Mouse (Mus musculus): ENCODE measurements at regions not wholly inside any gene's neighbourhood (a gene's known extent, or its start where the extent isn't known, plus 50 kb on each side); places are given as distances from the start of the nearest gene placed in this dataset.

- Histone ChIP-seq H3K9me3 (ENCODE audit: control insufficient read depth, low read length) (no peaks in the 10 kb centered on the region), H3K27me3 (ENCODE audit: control insufficient read depth, insufficient read depth, low read length) (no peaks in the 10 kb centered on the region), H3K4me1 (replicated peaks; ENCODE audit: control insufficient read depth, insufficient read depth, low read length) (no peaks in the 10 kb centered on the region), H3K4me3 (replicated peaks; ENCODE audit: low read length) (no peak overlapping the region), H3K36me3 (replicated peaks; ENCODE audit: control insufficient read depth, insufficient read depth) (no peaks in the 10 kb centered on the region), H3K4me2 (replicated peaks) (no peak overlapping the region), H3K9ac (no peak overlapping the region), H3K27ac (no peak overlapping the region)
- no peak for DNase-seq (ENCODE audit: low spot score)
- ATAC-seq (ENCODE audit: low FRiP score): no peak
- WGBS: 96% methylated on average over 2 of the region's 2 CpGs
Observed at GRCm38 (mm10) chr9:14090454-14090853, 184.4 kb upstream of the Sesn3 start.

- no peak for DNase-seq (ENCODE audit: low spot score)
- Histone ChIP-seq H3K36me3 (replicated peaks; ENCODE audit: control insufficient read depth, insufficient read depth) (no peaks in the 10 kb centered on the region), H3K4me1 (replicated peaks; ENCODE audit: control insufficient read depth, insufficient read depth, low read length) (no peaks in the 10 kb centered on the region), H3K27me3 (ENCODE audit: control insufficient read depth, insufficient read depth, low read length) (no peaks in the 10 kb centered on the region), H3K9me3 (ENCODE audit: control insufficient read depth, low read length) (no peaks in the 10 kb centered on the region), H3K4me3 (replicated peaks; ENCODE audit: low read length) (no peak overlapping the region), H3K27ac (no peak overlapping the region), H3K9ac (no peak overlapping the region), H3K4me2 (replicated peaks) (no peak overlapping the region)
- no peak for ATAC-seq (ENCODE audit: low FRiP score)
- 79% methylated on average over 8 of the region's 8 CpGs for whole genome bisulfite sequencing
Observed at GRCm38 (mm10) chr9:14091099-14091930, 183.6 kb upstream of the Sesn3 start.

GRCm38 (mm10) chr9:14092996-14093442 lies 181.8 kb upstream of the Sesn3 start:
- DNase-seq (ENCODE audit: low spot score) (no peak), ATAC-seq (ENCODE audit: low FRiP score) (no peak)
- 90% methylated on average over 2 of the region's 2 CpGs for WGBS
- no peak overlapping the region for H3K27ac ChIP-seq
- H3K4me1 ChIP-seq (replicated peaks; ENCODE audit: control insufficient read depth, insufficient read depth, low read length): no peaks in the 10 kb centered on the region
- no peak overlapping the region for H3K4me3 ChIP-seq (replicated peaks; ENCODE audit: low read length)
- no peaks in the 10 kb centered on the region for H3K27me3 ChIP-seq (ENCODE audit: control insufficient read depth, insufficient read depth, low read length)
- no peak overlapping the region for H3K9ac ChIP-seq
- H3K4me2 ChIP-seq (replicated peaks): no peak overlapping the region
- H3K9me3 ChIP-seq (ENCODE audit: control insufficient read depth, low read length): no peaks in the 10 kb centered on the region
- no peaks in the 10 kb centered on the region for H3K36me3 ChIP-seq (replicated peaks; ENCODE audit: control insufficient read depth, insufficient read depth)

GRCm38 (mm10) chr9:14103538-14103937 lies 171.3 kb upstream of the Sesn3 start:
- no peaks in the 10 kb centered on the region for H3K9me3 ChIP-seq (ENCODE audit: control insufficient read depth, low read length)
- no peaks in the 10 kb centered on the region for H3K36me3 ChIP-seq (replicated peaks; ENCODE audit: control insufficient read depth, insufficient read depth)
- H3K9ac ChIP-seq: no peak overlapping the region
- no peaks in the 10 kb centered on the region for H3K27me3 ChIP-seq (ENCODE audit: control insufficient read depth, insufficient read depth, low read length)
- 76% methylated on average over 1 of the region's 1 CpGs for WGBS
- H3K4me3 ChIP-seq (replicated peaks; ENCODE audit: low read length): no peak overlapping the region
- ATAC-seq (ENCODE audit: low FRiP score) (no peak), DNase-seq (ENCODE audit: low spot score) (no peak)
- no peak overlapping the region for H3K4me2 ChIP-seq (replicated peaks)
- no peak overlapping the region for H3K27ac ChIP-seq
- H3K4me1 ChIP-seq (replicated peaks; ENCODE audit: control insufficient read depth, insufficient read depth, low read length): no peaks in the 10 kb centered on the region

GRCm38 (mm10) chr9:14104921-14105320 lies 169.9 kb upstream of the Sesn3 start:
- no peak overlapping the region for H3K4me2 ChIP-seq (replicated peaks)
- H3K27me3 ChIP-seq (ENCODE audit: control insufficient read depth, insufficient read depth, low read length): no peaks in the 10 kb centered on the region
- DNase-seq (ENCODE audit: low spot score): no peak
- no peak overlapping the region for H3K27ac ChIP-seq
- H3K36me3 ChIP-seq (replicated peaks; ENCODE audit: control insufficient read depth, insufficient read depth): no peaks in the 10 kb centered on the region
- H3K9ac ChIP-seq: no peak overlapping the region
- H3K9me3 ChIP-seq (ENCODE audit: control insufficient read depth, low read length): no peaks in the 10 kb centered on the region
- no peaks in the 10 kb centered on the region for H3K4me1 ChIP-seq (replicated peaks; ENCODE audit: control insufficient read depth, insufficient read depth, low read length)
- H3K4me3 ChIP-seq (replicated peaks; ENCODE audit: low read length): no peak overlapping the region
- 77% methylated on average over 2 of the region's 2 CpGs for WGBS
- no peak for ATAC-seq (ENCODE audit: low FRiP score)

GRCm38 (mm10) chr9:14106371-14106770 lies 168.5 kb upstream of the Sesn3 start:
- Histone ChIP-seq H3K36me3 (replicated peaks; ENCODE audit: control insufficient read depth, insufficient read depth) (no peaks in the 10 kb centered on the region), H3K4me3 (replicated peaks; ENCODE audit: low read length) (no peak overlapping the region), H3K9ac (no peak overlapping the region), H3K27ac (no peak overlapping the region), H3K4me1 (replicated peaks; ENCODE audit: control insufficient read depth, insufficient read depth, low read length) (no peaks in the 10 kb centered on the region), H3K9me3 (ENCODE audit: control insufficient read depth, low read length) (no peaks in the 10 kb centered on the region), H3K27me3 (ENCODE audit: control insufficient read depth, insufficient read depth, low read length) (no peaks in the 10 kb centered on the region), H3K4me2 (replicated peaks) (no peak overlapping the region)
- DNase-seq (ENCODE audit: low spot score) (no peak), ATAC-seq (ENCODE audit: low FRiP score) (no peak)
- 100% methylated on average over 1 of the region's 1 CpGs for WGBS

- no peak overlapping the region for H3K4me3 ChIP-seq (replicated peaks; ENCODE audit: low read length)
- no peaks in the 10 kb centered on the region for H3K9me3 ChIP-seq (ENCODE audit: control insufficient read depth, low read length)
- no peak overlapping the region for H3K9ac ChIP-seq
- DNase-seq (ENCODE audit: low spot score) (no peak), ATAC-seq (ENCODE audit: low FRiP score) (no peak)
- no peaks in the 10 kb centered on the region for H3K36me3 ChIP-seq (replicated peaks; ENCODE audit: control insufficient read depth, insufficient read depth)
- 93% methylated on average over 4 of the region's 4 CpGs for WGBS
- H3K4me1 ChIP-seq (replicated peaks; ENCODE audit: control insufficient read depth, insufficient read depth, low read length): no peaks in the 10 kb centered on the region
- no peaks in the 10 kb centered on the region for H3K27me3 ChIP-seq (ENCODE audit: control insufficient read depth, insufficient read depth, low read length)
- no peak overlapping the region for H3K4me2 ChIP-seq (replicated peaks)
- H3K27ac ChIP-seq: no peak overlapping the region
Observed at GRCm38 (mm10) chr9:14108798-14109197, 166.1 kb upstream of the Sesn3 start.

- 86% methylated on average over 4 of the region's 4 CpGs for WGBS
- ATAC-seq (ENCODE audit: low FRiP score): no peak
- no peak overlapping the region for H3K27ac ChIP-seq
Observed at GRCm38 (mm10) chr9:14109492-14109891, 165.4 kb upstream of the Sesn3 start.

GRCm38 (mm10) chr9:14111713-14112112 lies 163.2 kb upstream of the Sesn3 start:
- ATAC-seq (ENCODE audit: low FRiP score): no peak
- 13% methylated on average over 2 of the region's 2 CpGs for WGBS

More at GRCm38 (mm10) chr9:14109492-14109891, 165.4 kb upstream of the Sesn3 start:
- H3K9ac ChIP-seq: no peak overlapping the region
- H3K9me3 ChIP-seq (ENCODE audit: control insufficient read depth, low read length): no peaks in the 10 kb centered on the region
- H3K27me3 ChIP-seq (ENCODE audit: control insufficient read depth, insufficient read depth, low read length): no peaks in the 10 kb centered on the region
- H3K36me3 ChIP-seq (replicated peaks; ENCODE audit: control insufficient read depth, insufficient read depth): no peaks in the 10 kb centered on the region
- H3K4me2 ChIP-seq (replicated peaks): no peak overlapping the region
- DNase-seq (ENCODE audit: low spot score): no peak
- no peaks in the 10 kb centered on the region for H3K4me1 ChIP-seq (replicated peaks; ENCODE audit: control insufficient read depth, insufficient read depth, low read length)
- no peak overlapping the region for H3K4me3 ChIP-seq (replicated peaks; ENCODE audit: low read length)

More at GRCm38 (mm10) chr9:14111713-14112112, 163.2 kb upstream of the Sesn3 start:
- no peak overlapping the region for H3K27ac ChIP-seq
- H3K27me3 ChIP-seq (ENCODE audit: control insufficient read depth, insufficient read depth, low read length): no peaks in the 10 kb centered on the region
- no peaks in the 10 kb centered on the region for H3K4me1 ChIP-seq (replicated peaks; ENCODE audit: control insufficient read depth, insufficient read depth, low read length)
- no peaks in the 10 kb centered on the region for H3K36me3 ChIP-seq (replicated peaks; ENCODE audit: control insufficient read depth, insufficient read depth)
- H3K4me3 ChIP-seq (replicated peaks; ENCODE audit: low read length): no peak overlapping the region
- no peak for DNase-seq (ENCODE audit: low spot score)
- no peak overlapping the region for H3K9ac ChIP-seq
- no peak overlapping the region for H3K4me2 ChIP-seq (replicated peaks)
- H3K9me3 ChIP-seq (ENCODE audit: control insufficient read depth, low read length): no peaks in the 10 kb centered on the region

Measured in hindbrain, embryonic 14.5 days (tissue).